Mouse (Mus musculus) heart, adult 18-20 months (tissue): ENCODE measurements around the gene Sdcbp2. TPM values are rescaled to one million over a fixed set of nuclear protein-coding genes. Genes with fewer than 3 reads are reported as not detected.
"Not testable (repeated sequence)": the region's sequence is repeated elsewhere in the genome, so short reads cannot be mapped to it uniquely, and the experiment has no call there.

Experiments used
- DNase-seq, 2 experiments: peaks; one replicate each; pipeline ENCODE4 v3.0.0; 2021 to 2022; ENCODE audit warnings: mixed read lengths in 1 of 2
- total RNA-seq, 2 experiments: library from RNA; stranded (reverse); gene quantifications; 2 replicates each; pipeline ENCODE4 v1.2.3; 2021

The Sdcbp2 gene
- total RNA-seq, 2 experiments from 2014 or later: 2.8 to 2.9 TPM

DNA sequence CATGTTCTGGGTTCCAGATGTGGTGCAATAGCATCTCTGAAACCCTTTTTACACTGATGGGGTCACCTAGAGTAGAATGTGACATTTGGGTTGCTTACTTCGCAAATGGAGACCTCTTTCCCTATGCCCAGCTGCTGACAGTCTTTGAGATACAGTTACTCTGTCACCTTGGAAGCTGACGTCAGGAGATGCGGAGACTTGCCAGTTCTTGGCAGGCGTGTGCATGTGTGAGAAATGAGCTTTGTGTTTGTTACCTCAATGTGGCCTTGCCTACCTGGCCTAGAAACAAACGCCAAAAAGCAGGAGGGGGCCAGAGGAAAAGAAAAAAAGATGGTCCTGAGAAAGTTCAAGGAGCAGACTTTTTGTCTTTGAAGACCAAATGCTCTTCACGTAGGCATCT is 5.6 kb upstream of the Sdcbp2 start:
- no peak for DNase-seq

DNA sequence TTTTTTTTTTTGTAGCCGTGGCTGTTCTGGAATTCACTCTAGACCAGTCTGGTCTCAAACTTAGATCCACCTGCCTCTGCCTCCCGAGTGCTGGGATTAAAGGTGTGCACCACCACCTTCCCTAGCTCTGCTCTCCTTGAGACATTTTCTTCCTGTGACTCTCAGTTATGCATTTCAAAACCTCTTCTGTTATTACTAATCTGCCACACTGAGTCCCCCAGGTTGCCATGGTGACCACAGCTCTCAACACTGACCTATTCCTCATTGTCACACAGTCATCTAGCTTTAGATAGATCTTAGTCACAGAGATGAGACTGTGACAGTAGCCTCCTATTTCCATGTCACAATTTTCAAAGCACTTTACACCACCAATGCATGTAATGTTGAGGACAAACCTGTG is 3.0 kb upstream of the Sdcbp2 start:
- no peak for DNase-seq

DNA sequence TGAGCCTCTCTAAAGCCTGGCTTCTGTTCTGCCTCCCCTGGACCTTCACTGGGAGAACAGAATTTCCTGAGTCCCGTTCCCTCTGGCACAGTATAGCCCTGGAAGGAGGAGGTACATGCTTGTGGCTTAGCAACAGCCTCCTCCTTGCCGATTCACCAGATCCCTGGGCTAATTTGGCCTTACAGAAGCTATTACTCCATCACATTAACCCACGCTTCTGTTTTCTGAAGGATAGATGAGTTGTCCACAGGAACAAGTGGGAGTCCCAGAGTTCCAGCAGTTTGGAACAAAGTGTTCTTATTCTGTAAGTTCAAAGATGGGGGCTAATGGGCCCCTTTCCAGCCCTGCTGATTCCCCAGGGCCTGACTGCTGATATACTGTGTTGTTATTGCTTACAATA is 1.2 kb downstream of the Sdcbp2 start:
- no peak for DNase-seq

DNA sequence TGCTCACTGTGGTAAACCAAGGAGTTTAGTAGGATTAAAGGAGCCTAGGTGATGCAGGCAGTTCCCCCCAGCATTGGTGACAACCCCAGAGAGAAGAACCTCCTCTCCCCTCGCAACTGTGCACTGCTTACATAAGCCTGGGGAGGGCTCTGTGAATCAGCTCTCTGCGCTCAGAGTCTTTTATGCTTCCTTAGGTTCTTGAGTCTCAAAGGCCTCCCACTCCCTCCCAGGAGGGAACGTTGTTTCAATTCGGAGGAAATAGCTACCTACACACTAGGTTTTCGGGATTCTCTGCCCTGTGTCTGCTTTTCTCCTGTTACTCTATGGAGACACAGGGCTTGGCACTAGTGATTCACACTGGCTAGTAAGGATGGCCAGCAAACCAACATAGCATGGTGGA is 2.2 kb downstream of the Sdcbp2 start:
- no peak for DNase-seq

DNA sequence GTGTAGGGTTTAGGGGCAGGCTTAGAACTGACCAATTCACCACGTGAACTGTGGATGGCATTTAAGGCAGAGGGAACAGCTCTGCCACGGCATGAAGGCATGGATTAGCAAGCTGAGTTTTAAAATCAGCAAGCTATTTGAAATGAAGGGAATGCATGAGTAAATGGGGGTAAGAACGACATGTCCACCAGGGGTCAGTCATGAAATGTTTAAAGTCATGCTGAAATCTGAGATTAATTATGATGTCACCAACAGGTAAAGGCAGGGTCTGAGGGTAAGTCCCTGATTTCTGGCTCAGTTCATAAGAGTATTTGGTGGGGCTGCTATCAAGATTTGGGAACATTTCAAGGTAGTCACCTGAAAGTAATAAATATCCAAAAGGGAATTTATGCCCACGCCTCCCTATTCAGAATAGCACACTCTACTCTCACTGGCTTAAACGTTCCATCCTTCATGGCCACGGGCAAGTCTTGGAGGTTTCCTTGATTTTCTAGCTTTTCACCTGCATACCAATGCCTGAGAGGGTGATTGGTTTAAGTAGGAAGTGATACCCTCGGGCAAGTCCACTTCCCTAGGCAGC is 2.8 kb downstream of the Sdcbp2 start:
- peak; percentile 33 to 63 for DNase-seq

DNA sequence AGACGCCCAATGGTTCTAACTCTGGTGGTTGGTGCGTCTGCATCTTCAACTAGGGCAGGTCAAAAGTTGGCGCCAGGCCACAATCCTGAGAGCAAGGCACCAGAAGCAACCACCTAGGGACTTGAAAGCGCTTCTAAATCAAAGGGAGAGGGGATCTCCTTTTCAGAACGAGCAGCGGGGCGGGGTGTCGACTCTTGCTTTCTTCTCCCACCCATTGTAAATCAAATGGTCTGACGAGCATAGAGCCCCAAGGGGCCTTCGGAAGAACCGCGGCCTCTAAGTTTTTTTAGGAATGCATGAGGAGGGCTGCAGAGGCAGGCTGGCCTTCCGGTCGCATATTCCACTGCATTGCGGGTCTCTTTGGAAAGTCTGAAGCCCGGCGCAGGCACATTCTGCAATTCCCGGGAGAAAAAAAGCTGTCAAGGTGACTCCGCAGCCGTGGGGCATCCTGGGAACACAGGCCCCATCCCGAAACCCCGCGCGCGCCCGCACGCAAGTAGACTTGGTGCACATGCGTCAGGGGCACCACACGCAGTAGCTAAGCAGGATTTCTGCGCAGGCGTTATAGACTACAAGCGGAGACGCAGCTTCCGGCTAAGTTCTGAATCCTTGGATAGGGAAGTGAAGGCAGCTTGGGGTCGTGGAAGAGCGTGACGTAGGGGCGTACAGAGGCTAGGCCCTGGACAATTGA is 3.4 kb downstream of the Sdcbp2 start:
- DNase-seq: peak; percentile 90 to 94

DNA sequence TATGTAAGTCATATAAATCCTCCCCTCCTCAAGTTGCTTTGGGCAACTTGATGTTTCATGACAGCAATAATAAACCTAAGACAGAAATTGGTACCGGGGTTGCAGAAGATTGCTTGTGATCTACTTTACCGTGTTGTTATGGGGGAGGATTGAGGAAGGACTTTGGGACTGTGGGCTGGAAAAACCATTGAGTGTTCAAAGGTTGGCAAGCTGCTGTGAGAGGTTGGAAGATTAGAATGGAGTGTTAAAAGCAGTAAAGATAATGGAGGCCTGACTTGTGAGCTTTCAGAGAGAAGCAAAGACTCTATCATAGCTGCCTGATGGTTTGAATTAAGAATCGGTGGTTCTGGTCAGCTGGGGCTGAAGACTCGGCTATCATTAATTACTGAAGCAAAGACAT is 6.8 kb downstream of the Sdcbp2 start:
- no peak for DNase-seq

DNA sequence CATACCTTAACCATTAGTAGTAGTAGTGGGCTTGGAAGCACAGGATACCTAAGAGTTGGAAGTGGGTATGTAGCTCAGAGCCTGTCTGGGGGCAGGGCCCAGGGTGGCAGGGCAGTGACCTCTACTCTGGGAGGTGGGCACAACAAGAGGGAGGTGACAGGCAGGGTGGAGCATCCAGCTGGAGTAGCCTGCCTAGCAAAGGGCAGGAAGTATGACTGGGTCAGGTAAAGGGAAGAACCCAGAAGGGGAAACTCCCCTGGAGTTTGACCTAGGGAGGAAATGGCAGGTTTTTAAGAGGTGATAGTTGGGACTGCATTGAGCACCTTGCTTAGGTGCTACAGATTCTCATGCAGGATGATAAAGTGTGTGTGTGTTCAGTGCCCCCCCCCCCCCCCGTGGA is 8.5 kb downstream of the Sdcbp2 start:
- DNase-seq: no peak

DNA sequence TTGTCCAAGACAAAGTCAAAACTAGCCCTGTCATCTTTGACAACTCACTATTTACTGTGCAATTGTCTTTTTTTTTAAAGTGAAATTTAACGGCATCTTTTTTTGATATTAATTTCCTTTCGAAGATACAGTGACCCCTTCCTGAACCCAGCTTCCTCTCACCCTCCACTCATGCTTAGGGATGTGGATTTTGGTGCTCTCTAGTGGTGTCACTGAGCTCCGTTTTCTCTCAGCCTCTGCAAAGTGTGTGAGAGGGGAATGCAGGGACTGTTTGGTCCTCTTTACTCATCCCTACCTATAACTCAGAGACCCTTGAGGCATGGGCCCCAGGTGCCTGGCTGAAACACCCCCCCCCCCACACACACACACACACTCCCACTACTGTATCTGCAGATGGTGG is 13.5 kb downstream of the Sdcbp2 start:
- no peak for DNase-seq

DNA sequence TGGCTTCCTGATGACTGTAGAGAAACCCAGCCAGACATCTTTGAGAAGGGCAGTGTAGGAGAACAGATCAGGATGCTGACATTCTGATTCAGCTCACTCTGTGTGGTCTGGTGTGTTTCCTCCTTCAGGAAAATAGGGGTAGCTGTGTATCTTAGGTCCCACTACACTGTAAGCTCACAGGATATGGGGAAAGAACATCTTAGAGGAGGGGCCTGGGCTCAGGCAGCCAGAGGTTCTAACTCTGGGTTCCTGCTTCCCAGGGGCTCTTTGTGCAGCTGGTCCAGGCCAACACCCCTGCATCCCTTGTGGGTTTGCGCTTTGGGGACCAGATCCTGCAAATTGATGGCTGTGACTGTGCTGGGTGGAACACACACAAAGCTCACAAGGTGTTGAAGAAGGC is 14.4 kb downstream of the Sdcbp2 start:
- no peak for DNase-seq

DNA sequence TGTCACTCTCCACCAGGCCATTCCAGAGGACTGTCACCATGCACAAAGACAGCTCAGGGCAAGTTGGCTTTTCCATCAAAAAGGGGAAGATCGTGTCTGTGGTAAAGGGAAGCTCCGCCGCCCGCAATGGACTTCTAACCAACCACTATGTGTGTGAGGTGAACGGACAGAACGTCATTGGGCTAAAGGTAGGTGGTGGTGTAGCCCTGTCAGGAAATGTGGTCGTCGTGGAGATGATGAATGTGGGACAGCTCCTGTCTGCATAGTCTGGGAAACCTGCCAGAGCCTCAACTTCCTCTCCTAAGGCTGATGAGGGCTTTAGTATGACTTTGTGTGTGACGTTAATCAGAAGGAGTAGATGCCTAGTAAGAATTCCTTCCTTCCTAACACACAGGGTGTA is 14.9 kb downstream of the Sdcbp2 start:
- no peak for DNase-seq

DNA sequence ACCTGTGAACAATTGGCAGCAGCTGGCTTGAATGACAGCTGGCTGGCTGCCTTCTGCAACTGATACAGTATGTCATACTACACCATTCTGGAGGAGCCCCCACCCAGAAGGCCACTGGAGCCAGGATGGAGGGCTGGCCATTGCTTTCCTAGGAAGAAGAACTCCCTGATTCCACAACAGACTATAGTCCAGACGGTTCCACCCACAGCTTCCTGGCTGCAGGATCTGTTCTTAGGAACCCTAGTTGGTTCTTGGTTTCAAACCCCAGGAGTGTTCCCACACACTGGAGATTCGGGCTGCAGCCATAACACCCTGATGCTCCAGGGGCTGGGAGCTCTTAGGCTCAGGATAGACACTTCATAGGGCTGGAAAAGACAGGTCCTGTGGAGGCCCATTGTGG is 25.6 kb downstream of the Sdcbp2 start:
- DNase-seq: no peak

DNA sequence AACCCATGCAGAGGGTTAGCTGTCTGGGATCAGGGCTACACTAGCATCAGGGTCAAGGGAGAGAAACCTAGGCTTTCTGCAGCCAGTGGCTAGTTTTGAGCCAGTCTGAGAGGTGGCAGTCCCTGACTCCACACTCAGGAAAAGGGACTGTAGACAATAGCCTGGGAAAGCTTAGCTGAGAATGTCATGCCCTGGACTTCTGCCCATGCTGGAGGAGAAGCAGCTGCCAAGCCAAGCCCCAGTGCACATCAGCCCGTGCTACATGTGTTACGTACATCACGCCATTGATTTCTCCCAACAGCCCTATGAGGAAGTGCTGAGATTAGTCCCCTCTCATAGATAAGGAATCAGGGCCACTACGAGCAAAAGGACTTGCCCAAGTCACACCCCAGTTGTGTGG is 29.7 kb downstream of the Sdcbp2 start:
- DNase-seq: no peak

DNA sequence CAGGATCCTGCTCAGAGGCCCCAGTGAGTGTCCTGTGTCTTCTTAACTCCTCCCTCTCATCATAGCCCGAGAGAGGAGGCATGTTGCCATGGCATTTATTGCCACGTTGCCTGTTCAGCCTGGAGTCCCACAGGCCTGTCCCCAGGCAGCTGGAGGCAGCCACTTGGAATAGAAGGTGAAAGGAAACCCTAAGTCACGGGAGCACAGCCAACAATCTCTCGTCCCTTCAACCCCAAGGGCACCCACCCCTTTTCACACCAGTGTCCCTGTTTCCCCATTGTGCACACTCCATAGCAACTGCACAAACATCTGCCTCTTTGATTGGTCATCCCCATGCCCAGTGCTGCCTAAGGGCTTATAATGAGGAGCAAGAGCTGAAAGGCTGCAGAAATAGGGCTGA is 31.2 kb downstream of the Sdcbp2 start:
- DNase-seq: no peak

DNA sequence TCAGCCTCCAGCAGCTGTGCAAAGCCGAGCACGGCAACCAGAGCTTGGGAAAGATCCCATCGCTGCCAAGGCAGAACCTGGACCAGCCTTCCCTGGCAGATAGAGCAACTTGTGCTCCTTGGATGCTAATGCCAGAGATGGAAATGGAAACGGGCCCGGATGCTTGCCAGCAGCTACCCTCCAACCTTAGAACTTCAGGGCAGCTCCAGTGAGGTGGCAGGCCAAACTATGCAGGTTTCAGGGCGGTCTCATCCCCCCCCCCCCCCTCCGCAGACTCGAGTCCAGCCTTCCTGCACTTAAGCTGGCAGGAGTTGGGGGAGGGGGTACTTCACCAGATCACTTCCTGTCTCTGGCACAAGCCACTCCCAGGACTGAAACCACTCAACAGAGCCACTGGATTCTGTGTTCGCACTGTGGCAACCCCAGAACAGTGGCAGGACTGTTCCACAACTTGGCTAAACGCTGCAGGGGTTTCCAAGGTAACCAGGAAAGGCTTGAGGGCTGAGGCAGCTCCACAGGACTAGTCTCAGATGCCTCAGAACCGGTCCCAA is 33.1 kb downstream of the Sdcbp2 start:
- DNase-seq: no peak

DNA sequence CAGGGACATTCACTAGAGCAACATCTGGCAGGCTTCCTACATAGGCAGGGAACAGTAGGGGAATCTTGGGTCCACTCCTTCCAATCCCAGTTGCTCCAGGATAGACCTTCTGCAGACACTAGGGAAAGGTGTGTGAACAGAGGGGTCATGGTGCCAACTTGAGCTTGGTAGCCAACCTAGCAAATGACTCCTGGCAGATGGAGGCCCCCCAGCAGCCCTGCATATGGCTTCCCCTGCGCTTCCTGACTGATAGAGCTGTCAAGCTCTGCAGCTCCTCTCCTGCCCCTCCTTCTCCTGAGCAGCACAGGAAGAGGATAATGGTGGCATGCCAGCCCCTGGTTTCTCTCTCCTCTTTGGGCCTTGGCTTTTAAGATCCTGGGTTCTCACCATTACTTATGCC is 36.0 kb downstream of the Sdcbp2 start:
- DNase-seq: no peak

DNA sequence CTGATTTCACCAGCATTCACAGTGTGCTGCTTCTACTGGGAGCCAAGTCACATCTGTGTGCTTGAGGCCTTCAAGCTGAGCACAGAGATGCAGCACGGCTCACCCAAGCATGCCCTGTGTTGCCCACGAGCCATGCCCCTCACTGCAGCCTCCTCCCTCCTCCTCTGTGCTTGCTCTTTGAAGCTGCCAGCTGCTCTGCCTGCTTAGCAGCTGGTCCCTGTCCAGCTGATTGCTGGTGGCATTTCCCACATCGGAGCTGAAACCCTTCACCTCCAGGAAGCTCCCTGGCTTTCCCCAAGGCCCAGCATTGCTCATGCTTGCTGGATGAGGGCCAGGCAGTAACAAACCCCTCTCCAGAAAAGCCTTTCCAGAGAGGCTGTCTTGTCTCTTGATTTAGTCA is 37.6 kb downstream of the Sdcbp2 start:
- DNase-seq: no peak

DNA sequence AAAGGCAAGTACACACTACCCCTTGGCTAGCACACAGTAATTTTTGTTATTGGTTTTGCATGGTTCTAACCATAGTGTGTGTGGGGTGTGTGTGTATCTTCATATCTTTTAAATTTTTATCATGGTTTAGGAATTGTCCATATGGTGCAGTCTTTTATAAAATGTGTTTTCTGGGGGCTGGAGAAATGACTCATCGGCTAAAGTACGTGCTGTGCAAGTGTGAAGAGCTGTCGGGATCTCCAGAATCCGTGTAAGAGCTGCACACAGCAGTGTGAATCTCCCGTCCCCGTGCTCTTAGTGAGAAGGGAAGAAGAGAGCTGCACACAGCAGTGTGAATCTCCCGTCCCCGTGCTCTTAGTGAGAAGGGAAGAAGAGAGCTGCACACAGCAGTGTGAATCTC is 43.4 kb downstream of the Sdcbp2 start:
- DNase-seq: not testable (repeated sequence)

DNA sequence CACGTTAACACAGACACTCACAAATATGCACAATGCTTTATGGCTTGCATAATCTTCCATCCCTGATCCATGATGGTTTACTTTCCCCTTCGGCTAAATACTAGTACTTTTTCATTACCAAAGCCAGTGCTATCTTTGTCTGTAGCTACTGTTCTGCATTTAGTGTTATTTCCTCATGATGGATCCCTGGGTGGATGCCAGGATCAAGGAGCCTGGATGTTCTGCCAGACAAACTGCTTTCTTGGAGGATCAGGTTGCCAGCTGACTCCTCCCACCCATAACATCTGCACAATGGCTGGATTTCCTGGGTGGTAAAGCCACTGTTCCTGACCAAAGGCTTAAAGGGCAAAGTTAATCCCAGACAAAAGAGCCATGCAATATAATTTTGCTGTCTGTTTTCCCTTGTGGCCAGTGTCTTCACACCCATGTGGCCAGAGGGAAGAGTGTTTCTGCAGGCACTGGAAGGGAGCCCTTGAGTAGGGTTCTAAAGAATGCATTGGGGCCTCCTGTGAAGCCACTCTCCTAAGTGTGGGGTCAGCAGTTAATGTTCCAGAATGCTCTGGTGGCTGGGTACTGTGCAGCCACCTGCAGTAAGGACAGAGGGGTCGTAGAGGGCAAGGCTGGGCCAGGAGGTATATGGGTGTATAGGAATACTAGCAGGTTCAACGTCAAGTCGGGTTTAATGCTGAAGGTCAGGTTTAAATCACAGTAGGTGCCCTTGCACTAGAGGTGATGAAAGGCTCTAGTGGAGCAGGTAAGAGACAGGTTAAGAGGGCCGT is 44.3 kb downstream of the Sdcbp2 start:
- peak; percentile 14 to 33 for DNase-seq

DNA sequence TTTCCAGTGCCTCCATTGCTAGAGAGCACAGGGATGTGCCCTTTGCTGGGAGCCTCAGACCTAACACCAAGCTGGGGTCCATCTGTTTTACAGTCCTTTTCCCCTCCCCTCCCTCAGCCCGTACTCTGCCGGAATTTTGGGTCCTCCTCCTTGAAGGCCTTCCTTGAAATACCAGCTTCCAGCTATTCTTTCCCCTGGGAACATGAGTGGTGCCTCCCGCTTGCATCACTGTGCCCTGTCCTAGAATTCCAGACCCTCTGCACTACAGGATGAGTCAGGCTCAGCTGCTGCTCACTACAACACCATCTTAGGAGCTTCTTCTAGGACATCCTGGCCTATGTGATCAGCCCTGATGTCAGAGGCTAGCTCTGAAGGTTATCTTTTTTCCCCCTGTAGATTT is 51.4 kb downstream of the Sdcbp2 start:
- no peak for DNase-seq

DNA sequence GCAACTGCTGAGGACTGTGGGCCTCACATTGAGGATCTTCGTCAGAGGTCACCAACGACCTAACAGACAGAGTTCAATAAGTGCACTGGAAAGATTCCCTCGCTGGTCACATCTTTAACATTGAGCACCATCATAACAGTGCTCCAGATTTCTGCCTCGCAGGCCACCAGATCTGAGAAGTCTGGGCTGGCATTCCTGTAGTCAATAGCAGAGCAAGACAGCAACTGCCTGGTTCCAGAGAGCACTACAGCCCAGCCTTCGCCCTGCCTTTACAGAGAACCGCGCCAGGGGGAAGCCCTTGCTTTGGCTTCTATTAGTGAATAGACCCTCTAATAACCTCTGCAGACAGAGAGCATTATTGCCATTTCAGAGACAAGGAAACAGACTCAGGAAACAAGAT is 53.9 kb downstream of the Sdcbp2 start:
- DNase-seq: no peak

DNA sequence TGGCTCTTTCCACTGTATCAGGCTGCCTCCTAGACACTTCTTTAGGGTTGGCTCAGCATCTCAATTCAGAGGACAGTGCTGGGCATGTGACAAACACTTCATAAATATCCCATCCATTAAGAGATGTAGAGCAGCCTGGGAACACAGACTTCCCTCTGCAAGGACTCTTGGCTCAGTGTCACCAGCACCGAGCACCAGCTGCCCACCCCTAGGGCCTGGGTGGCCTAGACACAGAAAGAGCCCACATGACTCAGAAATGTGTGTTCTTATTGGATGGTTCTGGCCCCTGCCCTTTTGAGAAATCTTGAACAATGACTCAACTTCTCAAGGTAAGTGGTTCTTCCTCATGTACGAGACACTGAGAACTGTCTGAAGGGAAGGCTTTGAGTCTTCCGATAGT is 55.6 kb downstream of the Sdcbp2 start:
- no peak for DNase-seq

DNA sequence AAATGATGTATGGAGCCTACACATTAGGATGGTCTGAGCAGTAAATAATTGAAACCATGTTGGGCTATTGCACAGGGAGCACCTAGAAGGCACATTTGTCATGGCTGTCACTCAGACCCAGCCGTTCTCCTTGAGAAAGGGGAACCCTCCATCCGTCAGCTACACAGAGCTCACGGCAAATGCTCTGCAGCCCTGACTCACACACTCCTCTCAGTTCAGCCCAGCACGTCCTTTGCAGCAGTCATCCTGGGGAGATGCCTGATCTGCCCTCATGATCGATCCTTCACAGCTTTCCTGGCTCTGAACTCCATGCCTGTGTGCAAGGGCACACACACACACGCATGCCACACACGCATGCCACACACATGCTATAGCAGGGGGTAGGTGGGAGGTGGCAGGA is 56.9 kb downstream of the Sdcbp2 start:
- no peak for DNase-seq
